Mouse (Mus musculus) adrenal gland, adult 2 months (tissue): ENCODE data around the gene Usp53. TPM values are rescaled to one million over a fixed set of nuclear protein-coding genes. Genes with fewer than 3 reads are reported as not detected.

ENCODE experiments used
- DNase-seq: peaks from one replicate; pipeline ENCODE4 v3.0.0; 2021
- long read RNA-seq: library from polyadenylated mRNA; stranded (forward); transcript quantifications from one replicate; pipeline ENCODE4 v2.0.0, GENCODE M21; 2021
- polyA plus RNA-seq: library from polyadenylated mRNA; depleted of rRNA; stranded (reverse); fragments of >200 nt; gene quantifications from 2 replicates; pipeline ENCODE4 v1.2.3, GENCODE M21; 2012; rRNA removed
- total RNA-seq, 2 experiments: library from RNA; stranded (reverse); gene quantifications; 2 replicates each; pipeline ENCODE4 v1.2.3; 2021

Gene Usp53
- total RNA-seq, result 10 to 100 TPM; 26.1 to 27.5 TPM
- 2.0 and 3.3 TPM in 2 replicates for polyA plus RNA-seq
- long read RNA-seq, full-length matches to known transcripts, result 1 of 4 reads
- long read RNA-seq, partial matches to known transcripts, result 1 of 4 reads
- long read RNA-seq, other reads (novel, unspliced or antisense), result 2 of 4 reads

- peak; percentile 97 for DNase-seq
Measured at GRCm38 (mm10) chr3:122984249-122985182, at the start of gene Usp53. Gene Usp53 (minus strand): TSS chr3:122984510.

- DNase-seq, result no peak
Measured at GRCm38 (mm10) chr3:123033804-123034203, 49.5 kb upstream of the Usp53 start.

GRCm38 (mm10) chr3:123025634-123026033 lies 41.3 kb upstream of the Usp53 start:
- DNase-seq, result no peak

- no peak for DNase-seq
Measured at GRCm38 (mm10) chr3:123024496-123025234, 40.4 kb upstream of the Usp53 start.

- no peak for DNase-seq
Measured at GRCm38 (mm10) chr3:123018792-123019191, 34.5 kb upstream of the Usp53 start.

GRCm38 (mm10) chr3:123013476-123013875 lies 29.2 kb upstream of the Usp53 start:
- no peak for DNase-seq

GRCm38 (mm10) chr3:123009417-123009816 lies 25.1 kb upstream of the Usp53 start:
- no peak for DNase-seq

GRCm38 (mm10) chr3:123007386-123007785 lies 23.1 kb upstream of the Usp53 start:
- peak; percentile 19 for DNase-seq

GRCm38 (mm10) chr3:123001053-123001452 lies 16.7 kb upstream of the Usp53 start:
- no peak for DNase-seq

GRCm38 (mm10) chr3:122998511-122998910 lies 14.2 kb upstream of the Usp53 start:
- DNase-seq, result no peak

GRCm38 (mm10) chr3:122996968-122997367 lies 12.7 kb upstream of the Usp53 start:
- no peak for DNase-seq

- DNase-seq, result no peak
Measured at GRCm38 (mm10) chr3:122986906-122987305, 2.6 kb upstream of the Usp53 start.

GRCm38 (mm10) chr3:122986386-122986785 lies 2.1 kb upstream of the Usp53 start:
- peak; percentile 89 for DNase-seq

- no peak for DNase-seq
Measured at GRCm38 (mm10) chr3:122985183-122985944, 1.1 kb upstream of the Usp53 start.

- no peak for DNase-seq
Measured at GRCm38 (mm10) chr3:122983849-122984248, 461 bp downstream of the Usp53 start.

GRCm38 (mm10) chr3:122975964-122976363 lies 8.3 kb downstream of the Usp53 start:
- no peak for DNase-seq

- no peak for DNase-seq
Measured at GRCm38 (mm10) chr3:122975363-122975762, 8.9 kb downstream of the Usp53 start.

GRCm38 (mm10) chr3:122974833-122975232 lies 9.5 kb downstream of the Usp53 start:
- DNase-seq, result no peak

- DNase-seq, result no peak
Measured at GRCm38 (mm10) chr3:122972126-122972822, 12.0 kb downstream of the Usp53 start.

- DNase-seq, result no peak
Measured at GRCm38 (mm10) chr3:122968391-122968790, 15.9 kb downstream of the Usp53 start.

GRCm38 (mm10) chr3:122964301-122964700 lies 20.0 kb downstream of the Usp53 start:
- no peak for DNase-seq
